Mouse (Mus musculus): ENCODE data around the gene D1Ertd622e.

Gene D1Ertd622e

DNA sequence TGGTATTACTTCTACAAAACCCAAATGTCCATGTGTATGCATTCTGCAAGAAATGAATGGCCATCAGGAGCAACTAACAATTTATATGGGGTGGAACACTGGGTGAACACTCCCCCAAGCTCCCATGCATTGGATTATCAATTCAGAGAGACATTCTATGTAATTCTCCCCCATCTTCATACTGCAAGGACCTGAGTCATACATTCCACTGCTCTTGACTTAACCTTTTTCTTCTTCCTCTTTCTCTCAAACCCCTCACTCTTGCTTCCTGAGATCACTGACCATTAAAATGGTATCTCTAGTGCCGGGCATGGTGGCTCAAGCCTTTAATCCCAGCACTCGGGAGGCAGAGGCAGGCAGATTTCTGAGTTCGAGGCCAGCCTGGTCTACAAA is 83.9 kb downstream of the D1Ertd622e start:
- DNase-seq, result no peak

DNA sequence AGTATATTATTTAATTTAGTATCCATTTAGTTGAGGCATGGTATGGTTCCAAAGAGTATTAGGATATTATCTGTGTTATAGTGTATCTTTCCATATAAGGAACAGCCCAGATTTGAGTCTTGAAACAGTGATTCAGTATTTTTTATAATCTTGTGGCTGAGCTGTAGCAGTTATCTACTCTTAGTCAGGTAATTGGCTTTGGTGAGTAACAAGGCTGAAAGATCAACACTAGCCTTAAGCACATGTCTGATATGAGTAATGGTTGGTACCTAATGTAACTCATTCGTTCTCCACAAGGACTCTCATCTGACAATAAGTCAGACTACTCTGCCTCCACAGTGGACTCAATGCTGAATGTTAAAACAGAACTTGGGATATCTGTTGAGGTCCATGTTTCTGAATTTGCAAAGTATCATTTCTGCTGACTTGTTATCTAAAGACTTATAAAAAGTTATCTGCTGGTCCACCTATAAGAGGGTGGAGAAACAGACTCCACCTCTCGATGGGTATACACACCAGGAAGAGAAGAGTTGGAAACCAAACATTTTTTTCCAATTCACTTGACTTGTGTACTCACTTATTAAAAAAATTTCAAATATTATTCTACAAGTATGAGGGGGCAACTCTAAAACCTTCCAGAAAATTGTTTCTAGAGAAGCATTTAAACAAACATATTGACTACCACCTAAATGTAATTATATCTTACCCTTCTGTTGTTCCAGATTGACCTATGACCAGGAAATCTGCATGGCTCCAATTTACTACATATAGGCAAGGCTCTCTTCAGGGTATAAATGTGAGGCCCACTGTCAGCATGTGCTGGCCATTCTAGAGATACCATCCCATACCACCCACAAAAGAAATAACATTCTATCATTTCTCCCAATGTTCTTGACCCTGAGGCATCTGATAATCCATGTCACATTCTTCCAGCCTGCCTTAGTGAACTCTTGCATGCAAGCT is 84.5 kb downstream of the D1Ertd622e start:
- no peak for DNase-seq

DNA sequence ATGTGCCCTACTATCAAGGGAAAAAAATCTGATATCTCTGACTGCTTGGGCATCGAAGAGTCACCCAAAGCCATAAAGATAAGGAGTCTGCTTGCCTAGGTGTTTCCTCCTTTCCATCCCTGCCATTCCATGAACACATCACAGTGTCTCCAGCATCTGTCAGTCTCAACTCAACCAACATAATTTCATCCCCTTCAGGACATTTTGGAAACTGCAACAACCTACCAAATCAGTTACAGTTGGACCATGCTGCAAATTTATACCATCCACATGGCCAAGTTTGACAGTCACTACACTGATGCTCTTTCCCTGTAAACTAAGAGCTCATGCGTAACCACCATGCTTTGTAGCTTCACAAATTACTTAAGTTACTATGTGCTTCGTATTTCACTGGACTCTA is 85.3 kb downstream of the D1Ertd622e start:
- DNase-seq, result no peak

DNA sequence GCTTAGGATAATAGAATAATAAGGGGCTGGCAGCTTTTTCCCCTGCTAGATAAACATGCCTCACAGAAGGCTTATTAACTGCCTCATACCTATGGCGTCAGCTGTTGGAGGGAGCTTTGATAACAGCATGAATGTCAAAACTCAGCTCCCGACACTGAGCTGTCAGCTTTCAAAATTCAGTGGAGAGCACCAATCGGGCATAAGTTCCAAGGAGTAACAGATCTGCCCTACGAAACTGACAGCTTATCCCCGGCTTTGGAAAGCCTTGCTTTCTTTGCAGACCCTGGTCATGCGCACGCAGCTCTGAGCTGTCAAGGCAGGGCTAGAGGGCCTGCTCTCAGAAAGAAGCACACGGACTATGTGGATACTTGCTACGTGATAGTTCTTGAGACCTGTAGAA is 91.1 kb downstream of the D1Ertd622e start:
- no peak for DNase-seq

DNA sequence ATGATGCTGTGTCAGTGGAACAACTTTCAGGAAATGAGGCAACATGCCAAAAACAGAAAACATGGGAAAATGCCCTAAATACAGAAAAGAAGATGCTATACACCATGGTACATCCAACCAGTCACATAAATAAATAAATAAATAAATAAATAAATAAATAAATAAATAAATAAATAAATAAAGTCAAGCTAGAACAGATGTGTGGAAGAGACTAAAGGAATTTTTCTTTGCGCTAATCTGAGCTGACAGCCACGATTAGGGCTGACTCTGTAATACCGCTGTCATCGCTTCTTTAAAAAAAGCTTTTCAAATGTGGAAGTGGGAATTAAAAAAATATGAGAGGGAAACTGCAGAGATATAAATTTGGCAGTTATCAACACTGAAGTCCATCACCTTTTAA is 93.9 kb downstream of the D1Ertd622e start:
- DNase-seq, result no peak

DNA sequence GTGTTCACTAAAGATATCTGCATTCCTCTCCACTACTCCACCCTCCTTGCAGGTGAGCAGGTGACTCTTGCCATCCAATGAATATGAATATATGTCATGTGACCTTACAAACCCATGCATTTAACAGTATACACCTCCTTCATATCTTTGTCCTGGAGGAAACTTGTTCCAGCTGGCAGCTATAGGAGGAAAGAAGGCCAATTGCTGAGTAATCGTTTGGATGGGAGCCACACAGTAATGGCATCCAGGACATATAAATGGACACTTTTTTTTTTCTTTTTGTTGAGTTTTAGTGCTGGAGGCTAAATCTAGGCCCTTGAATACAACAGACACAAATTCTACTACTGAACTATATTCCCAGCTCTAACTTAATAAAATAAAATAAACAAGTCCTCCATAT is 97.2 kb downstream of the D1Ertd622e start:
- DNase-seq, result no peak

DNA sequence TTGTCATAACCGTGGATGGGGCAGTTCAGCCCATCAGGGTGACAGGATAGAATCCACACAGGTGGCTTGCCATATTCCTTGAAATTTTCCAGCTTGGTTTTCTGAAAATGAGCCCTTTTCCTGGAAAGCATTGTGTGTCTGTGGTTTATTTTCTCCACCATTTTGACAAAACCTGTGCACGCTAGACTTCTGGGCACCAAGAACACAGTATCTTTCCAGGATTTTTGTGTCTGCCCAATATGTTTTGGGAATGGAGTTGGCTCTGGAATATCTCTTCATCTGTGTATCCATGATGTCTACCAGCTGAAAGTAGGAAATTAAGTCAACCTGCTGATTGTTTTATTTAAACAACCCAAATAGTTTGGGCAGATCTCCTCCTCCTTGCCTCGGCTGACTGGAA is 99.0 kb downstream of the D1Ertd622e start:
- no peak for DNase-seq
